Mouse (Mus musculus) small intestine, adult 2 months (tissue): ENCODE measurements around the gene Prr36.

Experiments used
- CTCF ChIP-seq: fragments of 200-500 bp; IDR thresholded peaks from 2 replicates; pipeline ENCODE4 v1.5.1; 2012; ENCODE audit warnings: low read depth, mild to moderate bottlenecking, control low read depth, inconsistent platforms, low read length, moderate library complexity, mixed read lengths; ENCODE audit not compliant: insufficient replicate concordance, insufficient read length; ENCODE audit errors: extremely low read depth
- POLR2A ChIP-seq: fragments of 200-500 bp; IDR thresholded peaks from 2 replicates; pipeline ENCODE4 v1.6.1; 2012; ENCODE audit warnings: low read depth, mild to moderate bottlenecking, control low read depth, inconsistent platforms, low read length, moderate library complexity

DNA sequence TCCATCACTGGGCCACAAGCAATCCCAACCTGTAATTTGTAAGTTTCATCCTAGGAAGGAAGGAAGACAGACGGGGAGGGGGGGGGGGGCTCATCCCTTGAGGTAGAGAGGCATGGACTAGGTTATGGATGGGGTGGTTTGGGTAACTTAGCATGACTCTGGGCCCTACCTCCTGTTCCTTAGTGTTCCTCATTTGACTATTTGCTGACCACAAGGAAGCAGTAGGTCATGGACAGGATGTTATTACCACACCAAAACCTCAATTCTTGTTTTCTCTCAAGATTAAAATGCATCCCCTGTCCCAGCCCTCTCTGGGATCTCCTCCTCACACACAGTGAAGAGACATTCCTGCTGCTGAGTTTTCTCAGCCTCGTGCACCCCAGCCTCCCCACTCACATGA, 15.9 kb downstream of the Prr36 start:
- TF ChIP-seq CTCF: no peak
- no peak for TF ChIP-seq POLR2A
